Mouse (Mus musculus) embryonic facial prominence, embryonic 12.5 days (tissue): ENCODE results near the gene Olfm2. TPM values are rescaled to one million over a fixed set of nuclear protein-coding genes. Genes with fewer than 3 reads are reported as not detected.

Experiments
- ATAC-seq: fragments of 200-750 bp; cut with Nextera tagmentation; 2 replicates; pipeline ENCODE4 v1.8.0; 2017; ENCODE audit not compliant: insufficient number of reproducible peaks, insufficient read depth, low FRiP score, low TSS enrichment
- H3K27ac ChIP-seq: fragments of 300-500 bp; sonication (generic); 2 replicates; pipeline ENCODE4 v1.5.1; 2016; ENCODE audit warnings: mild to moderate bottlenecking
- H3K27me3 ChIP-seq: fragments of 300-500 bp; sonication (generic); 2 replicates; pipeline ENCODE4 v1.6.1; 2016; ENCODE audit warnings: mild to moderate bottlenecking, moderate library complexity
- H3K36me3 ChIP-seq: fragments of 300-500 bp; sonication (generic); 2 replicates; pipeline ENCODE4 v1.6.1; 2016; ENCODE audit warnings: mild to moderate bottlenecking
- H3K4me1 ChIP-seq: fragments of 300-500 bp; sonication (generic); 2 replicates; pipeline ENCODE4 v1.6.1; 2016
- H3K4me2 ChIP-seq: fragments of 300-500 bp; sonication (generic); replicated peaks from 2 replicates; pipeline ENCODE4 v1.6.1; 2016; ENCODE audit warnings: mild to moderate bottlenecking, moderate library complexity
- H3K4me3 ChIP-seq: fragments of 300-500 bp; sonication (generic); 2 replicates; pipeline ENCODE4 v1.5.1; 2016; ENCODE audit warnings: mild to moderate bottlenecking
- H3K9ac ChIP-seq: fragments of 300-500 bp; sonication (generic); 2 replicates; pipeline ENCODE4 v1.6.1; 2016; ENCODE audit warnings: mild to moderate bottlenecking, moderate library complexity
- H3K9me3 ChIP-seq: fragments of 300-500 bp; sonication (generic); 2 replicates; pipeline ENCODE4 v1.6.1; 2016; ENCODE audit warnings: mild to moderate bottlenecking, moderate library complexity
- WGBS: fragments of 180-500 bp; shearing (Covaris S2); methylation state at CpG from one replicate; pipeline ENCODE4 v1.1.7; 2016; 5-methylcytosine and 5-hydroxymethylcytosine counted together
- polyA plus RNA-seq: library from polyadenylated mRNA; unstranded; fragments of >200 nt; fragmentation: Nextera tagmentation; extraction: Ambion mirVana; gene quantifications from 2 replicates; pipeline ENCODE4 v1.2.1, GENCODE M21; 2016

The Olfm2 gene
- polyA plus RNA-seq, 1 experiment from 2014 or later: 9.5 TPM

- no peak overlapping the region for H3K4me3 ChIP-seq
- WGBS: 51% methylated on average over 12 of the region's 12 CpGs
- H3K9me3 ChIP-seq: no peaks in the 10 kb centered on the region
- H3K9ac ChIP-seq: no peak overlapping the region
- H3K4me2 ChIP-seq: no peak overlapping the region
- no peaks in the 10 kb centered on the region for H3K4me1 ChIP-seq
- no peaks in the 10 kb centered on the region for H3K36me3 ChIP-seq
- H3K27me3 ChIP-seq: no peaks in the 10 kb centered on the region
- no peak for ATAC-seq
- H3K27ac ChIP-seq: no peak overlapping the region
Measured at GRCm38 (mm10) chr9:20760813-20761212, 14.7 kb upstream of the Olfm2 start.

DNA sequence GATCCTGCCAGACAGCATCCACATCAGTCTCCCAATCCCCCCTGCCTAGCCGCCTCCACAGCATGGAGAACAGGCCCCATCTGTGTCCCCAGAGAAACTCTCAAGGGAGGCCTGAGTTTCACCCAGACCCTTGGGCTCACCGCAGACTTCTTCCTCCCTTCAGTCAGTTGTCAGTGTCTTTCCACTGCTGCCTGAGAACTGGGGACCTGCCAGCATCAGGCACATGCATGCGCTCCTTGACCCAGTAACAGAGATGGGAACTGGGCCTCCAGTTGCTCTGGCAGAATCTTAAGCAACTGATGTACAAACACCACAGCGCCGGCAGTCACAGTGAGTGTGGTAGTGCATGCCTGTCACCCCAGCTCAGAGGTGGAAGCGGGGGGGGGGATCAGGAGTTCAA lies 12.7 kb upstream of the Olfm2 start:
- no peak overlapping the region for H3K27ac ChIP-seq
- no peaks in the 10 kb centered on the region for H3K27me3 ChIP-seq
- H3K36me3 ChIP-seq: no peaks in the 10 kb centered on the region
- WGBS: 86% methylated on average over 6 of the region's 6 CpGs
- H3K4me2 ChIP-seq: no peak overlapping the region
- H3K4me3 ChIP-seq: no peak overlapping the region
- H3K9ac ChIP-seq: no peak overlapping the region
- no peaks in the 10 kb centered on the region for H3K9me3 ChIP-seq
- no peaks in the 10 kb centered on the region for H3K4me1 ChIP-seq
- no peak for ATAC-seq

DNA sequence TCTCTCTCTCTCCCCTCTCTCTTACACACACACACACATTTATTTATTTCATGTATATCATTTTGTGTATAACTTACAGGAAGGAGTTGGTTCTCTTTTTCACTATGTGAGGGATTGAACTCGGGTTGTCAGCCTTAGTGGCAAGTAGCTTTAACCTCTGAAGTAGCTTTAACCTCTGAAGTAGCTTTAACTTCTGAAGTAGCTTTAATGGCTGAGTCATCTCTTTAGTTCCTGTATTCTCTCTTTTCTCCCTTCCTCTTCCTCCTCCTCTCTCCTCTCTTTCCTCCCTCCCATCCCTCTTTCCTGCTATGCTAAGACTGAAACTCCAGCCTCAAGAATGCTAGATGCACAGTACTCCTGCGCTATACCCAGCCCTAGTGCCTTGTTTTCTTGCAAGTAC lies 12.1 kb upstream of the Olfm2 start:
- Histone ChIP-seq H3K4me2 (no peak overlapping the region), H3K9ac (no peak overlapping the region), H3K9me3 (no peaks in the 10 kb centered on the region), H3K27me3 (no peaks in the 10 kb centered on the region), H3K27ac (no peak overlapping the region), H3K36me3 (no peaks in the 10 kb centered on the region), H3K4me3 (no peak overlapping the region), H3K4me1 (no peaks in the 10 kb centered on the region)
- no peak for ATAC-seq
- 85% methylated on average over 2 of the region's 2 CpGs for WGBS

- ATAC-seq: no peak
- no peak overlapping the region for H3K9ac ChIP-seq
- WGBS: 64% methylated on average over 6 of the region's 6 CpGs
Measured at GRCm38 (mm10) chr9:20757087-20757955, 11.2 kb upstream of the Olfm2 start.

DNA sequence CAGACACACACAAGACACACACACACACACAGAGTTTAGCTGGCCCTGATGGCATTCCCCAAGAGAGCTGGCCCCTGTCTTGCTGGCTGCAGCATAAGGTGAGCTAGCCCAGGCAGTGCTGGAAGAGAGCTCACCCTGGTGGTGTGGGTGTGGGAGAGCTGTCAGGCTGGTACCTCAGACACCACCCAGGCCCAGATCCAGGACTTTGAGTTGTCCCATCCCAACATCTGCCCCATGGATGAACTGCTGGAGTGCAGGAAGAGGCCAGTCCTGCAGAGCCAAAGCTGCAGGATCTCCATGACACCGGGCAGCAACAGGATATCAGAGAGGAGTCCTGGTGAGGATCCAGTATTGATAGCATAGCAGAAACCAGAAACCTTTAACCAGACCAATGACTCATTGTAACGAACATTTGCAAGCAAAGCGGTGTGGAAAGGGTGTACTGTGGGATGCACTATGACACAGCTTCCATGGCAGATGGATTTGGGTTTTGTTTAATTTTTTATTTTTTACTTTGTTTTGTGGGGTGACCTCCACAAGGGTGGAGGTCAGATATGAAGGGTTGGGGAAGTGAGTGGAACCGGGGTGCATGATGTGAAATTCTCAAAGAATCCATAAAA lies 10.0 kb upstream of the Olfm2 start:
- no peaks in the 10 kb centered on the region for H3K4me1 ChIP-seq
- ATAC-seq: no peak
- H3K27me3 ChIP-seq: no peaks in the 10 kb centered on the region
- no peaks in the 10 kb centered on the region for H3K9me3 ChIP-seq
- no peak overlapping the region for H3K9ac ChIP-seq
- 89% methylated on average over 4 of the region's 4 CpGs for WGBS
- H3K4me3 ChIP-seq: no peak overlapping the region
- no peak overlapping the region for H3K27ac ChIP-seq
- no peak overlapping the region for H3K4me2 ChIP-seq
- H3K36me3 ChIP-seq: no peaks in the 10 kb centered on the region

More at GRCm38 (mm10) chr9:20757087-20757955, 11.2 kb upstream of the Olfm2 start:
- H3K4me1 ChIP-seq: no peaks in the 10 kb centered on the region
- no peak overlapping the region for H3K4me2 ChIP-seq
- no peak overlapping the region for H3K4me3 ChIP-seq
- H3K27ac ChIP-seq: no peak overlapping the region
- H3K9me3 ChIP-seq: no peaks in the 10 kb centered on the region
- H3K27me3 ChIP-seq: no peaks in the 10 kb centered on the region
- H3K36me3 ChIP-seq: no peaks in the 10 kb centered on the region

GRCm38 (mm10) chr9:20754335-20754734 lies 8.2 kb upstream of the Olfm2 start:
- no peak overlapping the region for H3K4me3 ChIP-seq
- no peaks in the 10 kb centered on the region for H3K36me3 ChIP-seq
- H3K27ac ChIP-seq: no peak overlapping the region
- WGBS: 83% methylated on average over 2 of the region's 2 CpGs
- H3K4me2 ChIP-seq: no peak overlapping the region
- H3K9ac ChIP-seq: no peak overlapping the region
- no peaks in the 10 kb centered on the region for H3K27me3 ChIP-seq
- no peak for ATAC-seq
- no peaks in the 10 kb centered on the region for H3K9me3 ChIP-seq
- H3K4me1 ChIP-seq: no peaks in the 10 kb centered on the region

DNA sequence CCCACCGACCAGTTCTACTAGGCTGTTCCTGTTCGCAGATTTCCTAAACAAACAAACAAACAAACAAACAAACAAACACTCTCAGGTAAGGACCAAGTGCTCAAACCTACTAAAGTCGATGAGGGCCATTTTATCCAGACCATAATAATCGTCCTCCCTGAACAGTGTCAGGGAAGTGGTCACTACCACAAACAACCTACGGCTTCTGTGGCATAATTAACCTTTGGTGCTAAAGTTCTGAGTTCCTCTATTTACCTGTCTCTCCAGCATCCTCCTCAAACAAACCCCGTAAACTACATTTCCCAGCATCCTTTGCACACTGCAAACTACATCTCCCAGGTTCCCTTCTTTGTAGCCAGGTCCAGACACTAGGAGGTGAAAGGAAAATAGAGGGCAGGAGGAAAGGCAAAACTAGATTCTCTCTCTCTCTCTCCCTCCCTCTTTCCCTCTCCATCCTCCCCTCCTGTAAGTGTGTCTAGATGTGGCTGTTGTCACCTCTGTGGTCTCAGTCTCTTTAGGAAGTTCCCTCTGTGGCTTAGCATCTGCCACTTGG lies 5.4 kb upstream of the Olfm2 start:
- H3K27ac ChIP-seq: no peak overlapping the region
- 53% methylated on average over 6 of the region's 6 CpGs for WGBS
- H3K9me3 ChIP-seq: no peaks in the 10 kb centered on the region
- no peak overlapping the region for H3K9ac ChIP-seq
- no peak for ATAC-seq
- peaks cover 8% of the 10 kb centered on the region; the same call in 1 of the 2 replicates for H3K27me3 ChIP-seq
- H3K4me2 ChIP-seq: no peak overlapping the region
- no peaks in the 10 kb centered on the region for H3K36me3 ChIP-seq
- peaks cover 3% of the 10 kb centered on the region; the same call in 1 of the 2 replicates for H3K4me1 ChIP-seq
- H3K4me3 ChIP-seq: no peak overlapping the region

DNA sequence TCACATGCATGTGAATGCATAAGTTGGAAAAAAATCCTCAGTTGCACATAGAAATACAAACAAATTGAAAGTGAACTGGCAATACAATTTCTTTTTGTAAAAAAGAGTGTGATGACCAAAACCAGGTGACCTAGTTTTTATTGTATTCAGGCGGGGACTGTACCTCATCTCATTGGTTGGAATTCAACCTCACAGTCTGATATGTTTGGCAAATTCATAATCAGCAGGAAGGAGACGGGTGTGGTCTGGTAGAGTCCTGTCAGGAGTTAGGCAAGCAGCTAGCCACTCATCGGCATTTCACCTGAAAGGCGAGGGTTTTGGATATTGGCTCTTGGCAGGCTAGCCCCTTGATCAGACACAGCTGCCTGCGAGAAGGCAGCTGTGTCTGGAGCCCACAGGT lies 3.1 kb upstream of the Olfm2 start:
- ATAC-seq: no peak
- Histone ChIP-seq H3K9me3 (no peaks in the 10 kb centered on the region), H3K4me2 (no peak overlapping the region), H3K9ac (no peak overlapping the region), H3K4me1 (peaks cover 8% of the 10 kb centered on the region), H3K4me3 (no peak overlapping the region), H3K27ac (no peak overlapping the region), H3K36me3 (no peaks in the 10 kb centered on the region), H3K27me3 (peaks cover 32% of the 10 kb centered on the region)
- WGBS: 65% methylated on average over 5 of the region's 5 CpGs

GRCm38 (mm10) chr9:20748540-20748939 lies 2.4 kb upstream of the Olfm2 start:
- peaks cover 8% of the 10 kb centered on the region for H3K4me1 ChIP-seq
- H3K4me2 ChIP-seq: no peak overlapping the region
- no peak overlapping the region for H3K27ac ChIP-seq
- no peaks in the 10 kb centered on the region for H3K36me3 ChIP-seq
- H3K27me3 ChIP-seq: peaks cover 38% of the 10 kb centered on the region
- no peaks in the 10 kb centered on the region for H3K9me3 ChIP-seq
- WGBS: 69% methylated on average over 3 of the region's 3 CpGs
- H3K9ac ChIP-seq: no peak overlapping the region
- no peak overlapping the region for H3K4me3 ChIP-seq
- ATAC-seq: no peak

DNA sequence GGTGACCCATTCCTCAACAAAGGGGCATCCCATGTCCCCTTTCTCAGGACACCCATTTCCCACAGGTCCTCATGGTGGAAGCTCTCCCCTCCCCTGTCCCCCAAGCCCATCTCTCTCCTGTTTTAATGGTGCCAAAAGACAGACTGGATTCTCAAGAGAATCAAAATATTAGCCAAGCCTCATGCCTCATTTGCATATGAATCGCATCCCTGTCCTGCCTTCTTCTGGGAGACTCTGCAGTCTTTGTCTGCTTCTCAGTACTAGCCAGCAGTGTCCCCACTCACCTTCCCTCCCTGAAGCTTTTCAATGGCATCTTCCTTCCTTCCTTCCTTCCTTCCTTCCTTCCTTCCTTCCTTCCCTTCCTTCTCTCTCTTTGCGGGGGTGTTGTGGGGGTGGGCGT lies 1.5 kb upstream of the Olfm2 start:
- Histone ChIP-seq H3K27me3 (peaks cover 44% of the 10 kb centered on the region), H3K9ac (no peak overlapping the region), H3K4me2 (no peak overlapping the region), H3K9me3 (no peaks in the 10 kb centered on the region), H3K4me1 (peaks cover 8% of the 10 kb centered on the region), H3K36me3 (no peaks in the 10 kb centered on the region), H3K4me3 (no peak overlapping the region), H3K27ac (no peak overlapping the region)
- ATAC-seq: no peak
- WGBS: 12% methylated on average over 3 of the region's 3 CpGs

DNA sequence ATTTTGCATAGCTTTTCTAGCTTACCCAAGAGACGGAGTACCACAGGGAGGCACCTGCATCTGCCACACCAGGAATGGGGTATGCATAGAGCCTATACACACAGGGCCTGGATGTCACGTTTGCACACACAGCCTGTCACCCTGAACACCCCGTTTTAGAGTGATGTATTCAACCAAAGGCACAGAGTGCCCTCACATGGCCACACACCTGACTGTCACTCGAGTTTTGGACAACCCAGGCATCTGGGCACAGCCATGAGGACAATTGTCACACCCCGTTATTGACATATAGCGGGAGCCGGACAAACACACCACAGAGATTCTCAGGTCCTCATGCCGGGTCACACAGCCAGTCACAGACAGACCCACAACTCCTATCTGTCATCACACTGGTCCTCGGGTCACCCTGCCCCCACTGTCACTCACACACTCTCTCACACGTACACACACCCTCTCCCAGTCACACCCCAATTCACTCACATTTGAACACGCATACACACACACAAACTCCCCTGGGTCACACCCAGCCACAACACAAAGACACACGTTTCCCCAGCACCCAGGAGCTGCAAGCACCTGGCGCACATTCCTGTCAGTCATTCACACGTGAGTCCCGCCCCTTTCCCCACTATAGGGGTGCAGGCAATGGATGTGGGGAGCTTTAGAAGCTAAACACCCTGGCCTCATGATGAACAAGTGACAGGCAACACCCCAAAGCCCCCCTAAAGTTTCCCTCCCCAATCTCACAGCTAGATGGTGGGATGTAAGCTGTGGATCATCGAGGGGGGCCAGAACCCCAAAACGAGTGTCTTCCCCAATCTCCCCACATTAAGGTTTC lies 801 bp downstream of the Olfm2 start:
- 11% methylated on average over 17 of the region's 17 CpGs for WGBS
- Histone ChIP-seq H3K27ac (no peak overlapping the region), H3K36me3 (no peaks in the 10 kb centered on the region), H3K9ac (no peak overlapping the region), H3K9me3 (no peaks in the 10 kb centered on the region), H3K4me1 (peaks cover 12% of the 10 kb centered on the region), H3K4me2 (peak overlapping the region; percentile 85), H3K27me3 (peaks cover 44% of the 10 kb centered on the region), H3K4me3 (peak overlapping the region; percentile 47)
- no peak for ATAC-seq
